Mouse (Mus musculus) left cerebral cortex, adult 8-10 months (tissue): ENCODE measurements around the gene Afap1. TPM values are rescaled to one million over a fixed set of nuclear protein-coding genes. Genes with fewer than 3 reads are reported as not detected.

Experiments used
- DNase-seq, 2 experiments: peaks; one replicate each; pipeline ENCODE4 v3.0.0; 2022; ENCODE audit warnings: low spot score in 2 of 2
- total RNA-seq, 4 experiments: library from RNA; stranded (reverse); gene quantifications; 2 replicates each; pipeline ENCODE4 v1.2.4; 2022

The Afap1 gene
- total RNA-seq, result 10 to 100 TPM; 26.8 to 30.0 (median 29.3) TPM

DNA sequence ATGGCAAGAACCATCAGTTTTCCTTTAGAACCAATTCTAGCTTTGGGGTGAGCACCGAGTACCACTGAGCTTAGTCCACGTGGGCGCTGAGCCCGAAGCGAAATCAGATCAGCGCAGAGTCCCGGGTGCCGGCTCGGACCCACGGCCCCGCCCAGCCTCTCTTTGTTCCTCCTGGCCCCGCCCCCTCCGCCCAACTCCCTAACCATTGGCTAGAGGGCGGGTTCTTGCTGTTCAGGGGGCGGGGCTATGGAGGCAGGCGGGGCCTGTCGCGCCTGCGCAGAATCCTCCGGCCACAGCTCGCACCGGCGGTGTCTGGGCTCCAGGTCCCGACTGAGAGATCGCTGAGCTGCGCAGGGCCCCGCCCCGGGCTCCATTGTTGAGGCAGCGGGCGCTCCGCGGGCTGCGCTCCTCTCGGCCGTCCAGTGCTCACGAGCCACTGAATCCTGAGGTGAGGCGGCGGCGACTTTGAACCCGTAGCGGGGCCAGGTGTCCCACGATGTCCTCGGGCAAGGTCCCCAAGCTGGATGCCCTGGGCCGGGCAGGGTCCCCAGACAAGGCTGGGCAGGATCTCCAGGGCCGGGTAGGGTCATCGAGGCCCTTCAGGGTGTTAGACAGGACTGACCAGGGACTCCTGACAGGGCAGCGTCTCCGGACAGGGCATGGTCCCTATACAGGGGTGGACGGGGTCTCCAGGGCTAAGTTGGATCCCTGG lies at the start of gene Afap1:
TSS of gene Afap1 (plus strand) at position 227 of the 712 bp plus-strand sequence.
- DNase-seq, result peak; percentile 93 to 98

DNA sequence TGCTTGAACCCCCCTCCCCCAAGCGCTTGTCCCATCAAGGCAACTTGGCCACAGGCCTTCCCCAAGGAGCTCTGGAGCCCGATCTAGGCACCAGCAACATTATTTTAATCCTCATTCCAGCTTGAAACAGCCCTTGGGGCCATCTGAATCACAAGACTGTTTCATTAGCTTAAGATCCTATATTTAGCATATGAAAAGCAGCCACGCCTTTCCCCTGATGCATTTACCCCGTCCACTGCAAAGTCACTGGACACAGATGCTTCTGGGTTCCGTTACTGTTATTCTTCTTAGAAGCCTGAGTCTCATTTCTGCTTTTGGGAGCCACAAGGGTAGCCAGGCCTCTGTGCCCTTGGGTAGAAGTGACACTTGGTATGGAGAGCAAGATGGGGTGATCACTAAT lies 41.6 kb upstream of the Afap1 start:
- no peak for DNase-seq

- no peak for DNase-seq
These were observed 39.7 kb upstream of the Afap1 start for GRCm38 (mm10) chr5:35853463-35853862.

- DNase-seq, result no peak
These were observed 36.9 kb upstream of the Afap1 start for GRCm38 (mm10) chr5:35856245-35856644.

DNA sequence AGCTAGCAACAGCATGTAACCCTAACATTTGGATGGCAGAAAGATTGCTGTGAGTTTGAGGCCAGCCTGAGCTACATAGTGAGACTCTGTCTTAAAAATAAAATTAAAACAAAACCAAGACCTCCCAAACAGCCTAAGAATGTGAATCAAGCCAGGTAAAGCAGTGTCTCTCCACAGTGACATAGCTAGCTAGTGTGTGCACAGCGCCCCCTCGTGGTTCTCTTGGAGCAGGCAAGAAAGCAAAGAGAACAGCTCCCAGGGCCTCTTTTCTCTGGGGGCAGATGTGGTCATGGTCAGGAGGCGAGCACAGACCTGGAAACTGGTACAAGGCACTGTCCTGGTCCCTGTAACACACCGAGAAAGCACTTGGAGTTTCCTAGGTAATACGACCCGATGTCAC lies 35.0 kb upstream of the Afap1 start:
- peak in 1 of 2 experiments; percentile 39 for DNase-seq

GRCm38 (mm10) chr5:35861456-35861855 lies 31.7 kb upstream of the Afap1 start:
- DNase-seq, result no peak

- DNase-seq, result no peak
These were observed 23.1 kb upstream of the Afap1 start for GRCm38 (mm10) chr5:35869973-35870372.

DNA sequence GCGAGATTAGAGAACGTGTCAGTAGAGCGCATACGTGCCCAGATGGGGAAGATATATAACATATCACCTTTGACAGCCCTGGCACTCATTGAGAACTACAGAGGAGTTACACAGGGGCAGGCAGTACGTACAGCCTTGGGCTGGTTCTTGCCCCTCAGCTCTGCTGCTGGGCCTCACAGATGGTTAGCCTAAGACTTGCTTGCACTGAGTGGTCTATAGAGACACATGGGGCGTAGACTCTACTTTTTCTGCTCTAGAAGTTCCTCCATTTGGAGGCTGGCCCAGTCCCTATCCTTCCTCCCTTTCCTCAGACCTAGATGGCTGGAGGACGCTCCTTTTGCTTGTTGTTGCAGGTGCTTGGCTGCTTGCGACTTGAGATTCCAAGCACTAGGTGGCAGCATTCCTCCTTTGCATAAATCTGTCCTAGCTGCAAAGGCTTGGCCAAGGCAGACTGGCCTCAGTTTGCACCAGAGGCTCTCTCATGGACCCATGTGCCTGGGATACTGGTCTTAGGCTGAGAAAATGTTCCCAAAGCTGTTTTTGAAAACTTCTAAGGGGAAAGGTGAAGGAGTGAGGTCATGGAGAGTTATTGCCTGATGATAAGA lies 22.6 kb upstream of the Afap1 start:
- peak; percentile 46 to 61 for DNase-seq

DNA sequence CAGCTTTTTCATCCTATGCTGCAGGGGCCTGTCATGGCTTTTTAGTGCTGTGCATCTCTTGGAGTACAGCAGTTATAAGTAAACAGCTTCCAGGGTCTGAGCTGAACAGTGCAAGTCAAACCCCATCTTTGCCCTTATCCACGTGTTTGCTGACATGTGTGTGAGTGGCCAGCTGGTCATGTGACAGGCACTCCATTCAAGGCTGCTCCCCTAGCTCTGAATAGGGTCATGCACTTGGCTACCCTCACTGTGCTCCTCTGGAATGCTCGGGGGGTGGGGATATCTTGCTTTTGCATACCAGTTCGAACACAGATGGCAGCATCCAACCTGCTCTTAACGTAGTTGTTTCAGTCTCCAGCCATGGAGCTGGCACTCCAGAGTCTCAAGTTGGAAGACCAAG lies 19.7 kb upstream of the Afap1 start:
- no peak for DNase-seq

GRCm38 (mm10) chr5:35876236-35876635 lies 16.9 kb upstream of the Afap1 start:
- DNase-seq, result no peak

GRCm38 (mm10) chr5:35879199-35879598 lies 13.9 kb upstream of the Afap1 start:
- peak in 1 of 2 experiments; percentile 76 for DNase-seq

GRCm38 (mm10) chr5:35882391-35882790 lies 10.7 kb upstream of the Afap1 start:
- no peak for DNase-seq

DNA sequence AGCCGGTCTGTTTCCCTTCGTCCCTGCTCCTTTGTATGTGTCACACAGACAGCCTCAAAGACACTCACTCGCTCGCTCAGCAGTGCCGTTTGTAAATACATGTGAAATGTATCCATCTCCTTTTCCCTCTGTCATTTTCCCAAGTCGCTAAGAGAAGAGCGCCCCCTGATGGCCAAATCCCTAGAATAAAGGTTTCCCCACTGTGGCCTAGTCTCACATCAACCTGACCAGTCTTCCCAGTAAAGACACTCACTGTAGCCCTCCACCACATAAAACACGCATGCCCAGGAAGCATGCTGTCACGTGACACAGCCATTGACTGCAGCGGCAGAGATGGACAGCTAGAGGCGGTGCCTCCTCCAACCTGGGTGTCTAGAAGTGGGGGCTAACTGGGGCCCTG lies 8.9 kb upstream of the Afap1 start:
- DNase-seq, result no peak

- DNase-seq, result no peak
These were observed 8.4 kb upstream of the Afap1 start for GRCm38 (mm10) chr5:35884689-35885088.

GRCm38 (mm10) chr5:35888959-35889358 lies 4.2 kb upstream of the Afap1 start:
- DNase-seq, result no peak

DNA sequence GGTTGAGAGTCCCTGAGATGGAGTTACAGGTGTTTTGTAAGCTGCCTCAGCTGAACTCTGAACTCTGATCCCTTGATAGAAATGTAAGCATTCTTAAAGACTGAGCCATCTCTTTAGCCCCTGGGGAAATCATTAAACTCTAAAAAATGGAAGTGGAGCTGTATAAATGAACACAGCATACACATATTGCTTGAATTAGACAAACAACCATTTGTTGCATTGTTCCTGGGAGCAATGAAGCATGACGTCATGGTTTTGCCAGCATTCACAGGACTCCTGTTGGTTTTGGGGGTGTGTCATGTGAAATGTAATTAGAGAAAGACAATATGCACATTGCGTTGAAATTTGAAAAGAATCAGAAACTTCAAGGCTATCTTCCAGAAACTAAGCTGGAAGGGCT lies 3.5 kb upstream of the Afap1 start:
- no peak for DNase-seq

- no peak for DNase-seq
These were observed 2.0 kb upstream of the Afap1 start for GRCm38 (mm10) chr5:35890985-35891730.

GRCm38 (mm10) chr5:35892363-35892762 lies 756 bp upstream of the Afap1 start:
- DNase-seq, result no peak

- DNase-seq, result peak; percentile 45 to 50
These were observed 714 bp downstream of the Afap1 start for GRCm38 (mm10) chr5:35893805-35894260.

DNA sequence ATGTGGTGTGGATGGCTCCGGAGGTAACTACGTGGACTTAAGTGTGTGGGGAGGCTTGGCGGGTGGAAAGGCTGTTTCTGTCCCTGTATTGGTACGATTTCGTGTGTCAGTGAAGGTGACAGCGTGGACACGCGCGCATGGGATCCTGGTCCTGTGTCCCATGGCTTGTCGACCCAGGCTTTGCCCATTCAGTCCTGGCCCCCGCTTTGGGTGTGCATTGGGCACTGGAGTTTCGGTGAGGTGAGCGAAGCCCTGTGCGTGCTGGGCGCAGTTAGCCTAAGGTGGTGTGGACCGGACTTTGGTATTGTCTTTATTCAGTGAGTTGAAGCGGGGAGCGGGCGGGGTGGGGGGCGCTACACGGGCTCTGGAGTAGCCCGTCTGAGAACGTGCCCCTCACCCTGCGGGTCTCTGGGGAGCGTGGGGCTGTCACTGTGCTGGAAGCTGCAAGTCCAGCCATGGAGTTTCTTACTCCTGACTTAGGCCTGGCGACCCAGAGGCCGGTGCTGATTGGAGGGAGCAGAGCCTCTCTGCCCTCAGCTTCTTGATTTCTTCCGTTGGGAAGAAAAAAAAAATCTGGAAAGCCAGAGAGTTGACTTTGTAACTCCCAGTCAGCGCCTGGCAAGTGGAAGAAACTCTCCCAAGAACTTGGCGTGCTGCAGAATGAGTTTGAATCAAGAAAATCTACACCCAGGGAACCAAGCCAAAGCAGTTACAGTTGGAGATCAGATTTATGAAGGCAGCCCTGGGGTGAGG lies 1.4 kb downstream of the Afap1 start:
- DNase-seq, result no peak

DNA sequence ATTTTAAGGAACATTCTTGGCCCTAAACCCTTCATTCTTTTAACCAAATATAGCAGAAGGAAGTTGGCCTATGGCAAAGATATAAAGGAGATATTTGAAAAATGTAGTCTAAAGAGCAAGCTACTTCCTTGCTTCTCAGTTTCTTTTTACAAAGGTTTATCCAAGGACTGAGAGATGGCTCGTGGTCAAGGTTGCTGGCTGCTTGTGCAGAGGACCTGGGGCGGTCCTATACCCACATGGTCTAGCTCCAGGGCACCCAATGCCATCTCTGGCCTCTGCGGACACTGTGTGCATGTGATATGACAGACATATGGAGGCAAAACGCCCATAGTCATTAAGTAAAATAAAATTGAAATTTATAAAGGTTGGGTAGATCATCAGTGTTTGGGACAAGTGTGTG lies 2.8 kb downstream of the Afap1 start:
- DNase-seq, result no peak

DNA sequence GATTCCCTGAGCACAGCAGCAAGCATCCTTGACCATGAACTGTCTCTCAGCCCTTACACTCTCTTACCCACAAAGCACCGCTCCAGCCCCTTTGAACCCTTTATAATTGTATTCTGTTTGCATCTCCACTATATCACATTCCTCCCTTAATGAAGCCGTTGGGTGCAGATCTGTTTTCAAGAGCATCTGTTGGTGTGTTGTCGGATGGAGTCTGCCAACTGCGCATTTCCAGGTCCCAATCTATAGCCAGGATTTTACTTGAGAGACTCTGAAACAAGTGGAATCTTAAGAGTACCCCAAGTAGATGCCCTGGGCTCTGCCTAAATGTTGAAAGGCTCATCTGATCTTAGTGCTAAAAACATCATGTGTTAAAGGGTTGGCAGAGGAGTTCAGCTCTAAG lies 3.4 kb downstream of the Afap1 start:
- no peak for DNase-seq
